Mouse (Mus musculus): ENCODE data around the gene Caprin1. TPM values are rescaled to one million over a fixed set of nuclear protein-coding genes. Genes with fewer than 3 reads are reported as not detected.

Caprin1 gene
- polyA plus RNA-seq, 1 experiment from 2014 or later: 91.4 TPM

GRCm38 (mm10) chr2:103785735-103786134 is 11.7 kb downstream of the Caprin1 start:
- no peak for ATAC-seq
- Histone ChIP-seq H3K36me3 (ENCODE audit: control insufficient read depth, insufficient read depth) (peaks cover 19% of the 10 kb centered on the region), H3K4me3 (ENCODE audit: low read depth, low read length) (no peak overlapping the region), H3K4me2 (replicated peaks; ENCODE audit: low read depth) (no peak overlapping the region), H3K9ac (ENCODE audit: low read depth, low read length) (no peak overlapping the region), H3K4me1 (replicated peaks; ENCODE audit: control insufficient read depth, insufficient read depth, low read length) (no peaks in the 10 kb centered on the region), H3K27ac (ENCODE audit: low read depth, low read length) (no peak overlapping the region), H3K9me3 (ENCODE audit: control insufficient read depth) (no peaks in the 10 kb centered on the region), H3K27me3 (replicated peaks; ENCODE audit: control insufficient read depth, insufficient read depth, low read length) (no peaks in the 10 kb centered on the region)
- 88% methylated on average over 1 of the region's 1 CpGs for WGBS
- TF ChIP-seq CTCF (IDR thresholded peaks at IDR 0.05; ENCODE audit: low read depth): no peak

- Histone ChIP-seq H3K4me3 (ENCODE audit: low read depth, low read length) (no peak overlapping the region), H3K27me3 (replicated peaks; ENCODE audit: control insufficient read depth, insufficient read depth, low read length) (no peaks in the 10 kb centered on the region), H3K9ac (ENCODE audit: low read depth, low read length) (no peak overlapping the region), H3K9me3 (ENCODE audit: control insufficient read depth) (no peaks in the 10 kb centered on the region), H3K4me2 (replicated peaks; ENCODE audit: low read depth) (no peak overlapping the region), H3K27ac (ENCODE audit: low read depth, low read length) (no peak overlapping the region), H3K4me1 (replicated peaks; ENCODE audit: control insufficient read depth, insufficient read depth, low read length) (no peaks in the 10 kb centered on the region), H3K36me3 (ENCODE audit: control insufficient read depth, insufficient read depth) (peaks cover 19% of the 10 kb centered on the region)
- 85% methylated on average over 4 of the region's 4 CpGs for WGBS
- ATAC-seq: no peak
- peak; percentile 65 for TF ChIP-seq CTCF (IDR thresholded peaks at IDR 0.05; ENCODE audit: low read depth)
These were observed 12.8 kb downstream of the Caprin1 start for GRCm38 (mm10) chr2:103784621-103785020.

GRCm38 (mm10) chr2:103762492-103762891 is 35.0 kb downstream of the Caprin1 start:
- ATAC-seq: no peak
- WGBS: 61% methylated on average over 1 of the region's 1 CpGs
- H3K4me1 ChIP-seq (replicated peaks; ENCODE audit: control insufficient read depth, insufficient read depth, low read length): 0 out of 2 replicates have a peak, but pooled peaks cover 7% of the 10 kb centered on the region
- H3K36me3 ChIP-seq (ENCODE audit: control insufficient read depth, insufficient read depth): peaks cover 15% of the 10 kb centered on the region
- TF ChIP-seq CTCF (IDR thresholded peaks at IDR 0.05; ENCODE audit: low read depth): no peak
- no peaks in the 10 kb centered on the region for H3K9me3 ChIP-seq (ENCODE audit: control insufficient read depth)
- H3K9ac ChIP-seq (ENCODE audit: low read depth, low read length): no peak overlapping the region
- H3K4me3 ChIP-seq (ENCODE audit: low read depth, low read length): no peak overlapping the region
- H3K27me3 ChIP-seq (replicated peaks; ENCODE audit: control insufficient read depth, insufficient read depth, low read length): no peaks in the 10 kb centered on the region
- no peak overlapping the region for H3K27ac ChIP-seq (ENCODE audit: low read depth, low read length)
- no peak overlapping the region for H3K4me2 ChIP-seq (replicated peaks; ENCODE audit: low read depth)

DNA sequence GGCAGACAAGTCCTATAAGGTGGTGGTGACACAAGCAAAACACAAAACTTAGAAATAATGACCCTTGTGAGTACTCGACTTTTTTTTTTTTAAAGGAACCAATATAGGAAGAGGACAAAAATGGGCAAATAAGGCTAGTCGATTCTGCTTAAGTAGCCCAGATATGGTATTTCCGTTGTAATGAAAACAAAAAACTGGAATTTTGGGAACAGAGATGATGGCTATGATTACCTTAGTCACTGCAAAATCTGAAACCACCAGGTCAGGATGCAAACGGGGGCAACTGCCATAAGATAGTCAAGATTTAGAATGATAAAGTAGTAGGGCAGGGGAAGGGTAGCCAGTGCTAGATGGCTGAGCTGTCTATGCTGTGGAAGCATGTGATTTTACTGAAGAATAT is 35.5 kb downstream of the Caprin1 start:
- H3K4me2 ChIP-seq (replicated peaks; ENCODE audit: low read depth): peak overlapping the region; percentile 84
- no peaks in the 10 kb centered on the region for H3K27me3 ChIP-seq (replicated peaks; ENCODE audit: control insufficient read depth, insufficient read depth, low read length)
- H3K36me3 ChIP-seq (ENCODE audit: control insufficient read depth, insufficient read depth): peaks cover 13% of the 10 kb centered on the region
- H3K4me1 ChIP-seq (replicated peaks; ENCODE audit: control insufficient read depth, insufficient read depth, low read length): 0 out of 2 replicates have a peak, but pooled peaks cover 7% of the 10 kb centered on the region
- no peak for TF ChIP-seq CTCF (IDR thresholded peaks at IDR 0.05; ENCODE audit: low read depth)
- no peak overlapping the region for H3K9ac ChIP-seq (ENCODE audit: low read depth, low read length)
- no peak for ATAC-seq
- no peaks in the 10 kb centered on the region for H3K9me3 ChIP-seq (ENCODE audit: control insufficient read depth)
- 30% methylated on average over 4 of the region's 4 CpGs for WGBS
- peak overlapping the region; percentile 73; the same call in 1 of the 2 replicates for H3K4me3 ChIP-seq (ENCODE audit: low read depth, low read length)
- no peak overlapping the region for H3K27ac ChIP-seq (ENCODE audit: low read depth, low read length)

- H3K9ac ChIP-seq (ENCODE audit: low read depth, low read length): peak within 1 kb of the TSS; percentile 62
- peak within 1 kb of the TSS; percentile 84 for H3K4me2 ChIP-seq (replicated peaks; ENCODE audit: low read depth)
- H3K27me3 ChIP-seq (replicated peaks; ENCODE audit: control insufficient read depth, insufficient read depth, low read length): no peaks in the 10 kb centered on the region
- TF ChIP-seq CTCF (IDR thresholded peaks at IDR 0.05; ENCODE audit: low read depth): peak; percentile 26; the same call in 1 of the 2 replicates
- WGBS: under 1% methylated on average over 47 of the region's 47 CpGs
- no peaks in the 10 kb centered on the region for H3K9me3 ChIP-seq (ENCODE audit: control insufficient read depth)
- ATAC-seq: peak; percentile 96
- H3K4me3 ChIP-seq (ENCODE audit: low read depth, low read length): peak within 1 kb of the TSS; percentile 73
- peak within 1 kb of the TSS; percentile 82 for H3K27ac ChIP-seq (ENCODE audit: low read depth, low read length)
- H3K4me1 ChIP-seq (replicated peaks; ENCODE audit: control insufficient read depth, insufficient read depth, low read length): 0 out of 2 replicates have a peak, but pooled peaks cover 7% of the 10 kb centered on the region
- H3K36me3 ChIP-seq (ENCODE audit: control insufficient read depth, insufficient read depth): peaks cover 7% of the 10 kb centered on the region
These were observed 36.3 kb downstream of the Caprin1 start, which contains the start of gene Nat10 for GRCm38 (mm10) chr2:103760906-103761716. TSS of gene Nat10 (minus strand) at chr2:103761270.

- H3K4me3 ChIP-seq (ENCODE audit: low read depth, low read length): peak overlapping the region; percentile 73
- ATAC-seq: peak; percentile 31
- H3K36me3 ChIP-seq (ENCODE audit: control insufficient read depth, insufficient read depth): peaks cover 10% of the 10 kb centered on the region; the same call in 1 of the 2 replicates
- H3K4me2 ChIP-seq (replicated peaks; ENCODE audit: low read depth): peak overlapping the region; percentile 84
- H3K27me3 ChIP-seq (replicated peaks; ENCODE audit: control insufficient read depth, insufficient read depth, low read length): no peaks in the 10 kb centered on the region
- no peaks in the 10 kb centered on the region for H3K9me3 ChIP-seq (ENCODE audit: control insufficient read depth)
- H3K4me1 ChIP-seq (replicated peaks; ENCODE audit: control insufficient read depth, insufficient read depth, low read length): 0 out of 2 replicates have a peak, but pooled peaks cover 7% of the 10 kb centered on the region
- H3K27ac ChIP-seq (ENCODE audit: low read depth, low read length): peak overlapping the region; percentile 82
- TF ChIP-seq CTCF (IDR thresholded peaks at IDR 0.05; ENCODE audit: low read depth): no peak
- H3K9ac ChIP-seq (ENCODE audit: low read depth, low read length): peak overlapping the region; percentile 62
- under 1% methylated on average over 12 of the region's 12 CpGs for WGBS
These were observed 37.0 kb downstream of the Caprin1 start for GRCm38 (mm10) chr2:103760421-103760820.

Measured in intestine, postnatal 0 days (tissue).